Mouse (Mus musculus): ENCODE measurements around the gene Ptprn. TPM values are rescaled to one million over a fixed set of nuclear protein-coding genes. Genes with fewer than 3 reads are reported as not detected.

Gene Ptprn
- polyA plus RNA-seq, 1 experiment from 2014 or later, result 0.69 TPM

GRCm38 (mm10) chr1:75283017-75283416 is 18.7 kb upstream of the Ptprn start:
- Histone ChIP-seq H3K36me3 (no peaks in the 10 kb centered on the region), H3K9me3 (replicated peaks) (peaks cover 6% of the 10 kb centered on the region), H3K9ac (no peak overlapping the region), H3K27me3 (replicated peaks) (peaks cover 19% of the 10 kb centered on the region), H3K27ac (ENCODE audit: poor library complexity, severe bottlenecking) (no peak overlapping the region), H3K4me2 (no peak overlapping the region), H3K4me1 (replicated peaks) (no peaks in the 10 kb centered on the region), H3K4me3 (no peak overlapping the region)
- no peak for ATAC-seq (ENCODE audit: insufficient number of reproducible peaks, low FRiP score)
- WGBS, result 70% methylated on average over 5 of the region's 5 CpGs

- Histone ChIP-seq H3K9me3 (replicated peaks) (peaks cover 6% of the 10 kb centered on the region), H3K4me2 (no peak within 1 kb of the TSS), H3K4me3 (no peak within 1 kb of the TSS), H3K27me3 (replicated peaks) (peaks cover 44% of the 10 kb centered on the region), H3K9ac (no peak within 1 kb of the TSS), H3K4me1 (replicated peaks) (no peaks in the 10 kb centered on the region), H3K27ac (ENCODE audit: poor library complexity, severe bottlenecking) (no peak within 1 kb of the TSS), H3K36me3 (no peaks in the 10 kb centered on the region)
- no peak for ATAC-seq (ENCODE audit: insufficient number of reproducible peaks, low FRiP score)
- WGBS, result 6% methylated on average over 13 of the region's 13 CpGs
Observed at GRCm38 (mm10) chr1:75278228-75278627, 13.9 kb upstream of the Ptprn start, which contains the start of gene Resp18. Gene Resp18 (minus strand): TSS chr1:75278415.

- Histone ChIP-seq H3K4me2 (no peak overlapping the region), H3K27ac (ENCODE audit: poor library complexity, severe bottlenecking) (no peak overlapping the region), H3K27me3 (replicated peaks) (peaks cover 45% of the 10 kb centered on the region), H3K9me3 (replicated peaks) (peaks cover 6% of the 10 kb centered on the region), H3K4me1 (replicated peaks) (no peaks in the 10 kb centered on the region), H3K4me3 (no peak overlapping the region), H3K36me3 (no peaks in the 10 kb centered on the region), H3K9ac (no peak overlapping the region)
- WGBS, result 7% methylated on average over 23 of the region's 23 CpGs
- ATAC-seq (ENCODE audit: insufficient number of reproducible peaks, low FRiP score), result no peak
Observed at GRCm38 (mm10) chr1:75277195-75278188, 13.2 kb upstream of the Ptprn start.

GRCm38 (mm10) chr1:75262969-75263951 is 1.0 kb downstream of the Ptprn start:
- peak overlapping the region; percentile 30 for H3K4me3 ChIP-seq
- peaks cover 60% of the 10 kb centered on the region for H3K27me3 ChIP-seq (replicated peaks)

GRCm38 (mm10) chr1:75261278-75261677 is 3.0 kb downstream of the Ptprn start:
- Histone ChIP-seq H3K4me1 (replicated peaks) (peaks cover 5% of the 10 kb centered on the region), H3K27me3 (replicated peaks) (peaks cover 59% of the 10 kb centered on the region), H3K27ac (ENCODE audit: poor library complexity, severe bottlenecking) (no peak overlapping the region), H3K4me2 (no peak overlapping the region), H3K9me3 (replicated peaks) (no peaks in the 10 kb centered on the region), H3K9ac (no peak overlapping the region), H3K36me3 (no peaks in the 10 kb centered on the region), H3K4me3 (no peak overlapping the region)
- no peak for ATAC-seq (ENCODE audit: insufficient number of reproducible peaks, low FRiP score)

More at GRCm38 (mm10) chr1:75262969-75263951, 1.0 kb downstream of the Ptprn start:
- peak overlapping the region; percentile 37 for H3K4me2 ChIP-seq
- ATAC-seq (ENCODE audit: insufficient number of reproducible peaks, low FRiP score), result 0 out of 2 replicates have a peak, but pooled peaks have one; percentile 33
- no peak overlapping the region for H3K9ac ChIP-seq
- no peaks in the 10 kb centered on the region for H3K36me3 ChIP-seq
- H3K9me3 ChIP-seq (replicated peaks), result no peaks in the 10 kb centered on the region
- H3K4me1 ChIP-seq (replicated peaks), result peaks cover 5% of the 10 kb centered on the region
- no peak overlapping the region for H3K27ac ChIP-seq (ENCODE audit: poor library complexity, severe bottlenecking)
- WGBS, result 2% methylated on average over 40 of the region's 40 CpGs

- Histone ChIP-seq H3K4me2 (no peak overlapping the region), H3K27me3 (replicated peaks) (peaks cover 30% of the 10 kb centered on the region), H3K4me1 (replicated peaks) (peaks cover 7% of the 10 kb centered on the region; the same call in 1 of the 2 replicates), H3K36me3 (no peaks in the 10 kb centered on the region), H3K27ac (ENCODE audit: poor library complexity, severe bottlenecking) (no peak overlapping the region), H3K4me3 (no peak overlapping the region), H3K9ac (no peak overlapping the region), H3K9me3 (replicated peaks) (no peaks in the 10 kb centered on the region)
- WGBS, result 60% methylated on average over 10 of the region's 10 CpGs
- no peak for ATAC-seq (ENCODE audit: insufficient number of reproducible peaks, low FRiP score)
Observed at GRCm38 (mm10) chr1:75255516-75256046, 8.7 kb downstream of the Ptprn start.

- Histone ChIP-seq H3K27ac (ENCODE audit: poor library complexity, severe bottlenecking) (no peak overlapping the region), H3K4me2 (no peak overlapping the region), H3K27me3 (replicated peaks) (peaks cover 30% of the 10 kb centered on the region), H3K9ac (no peak overlapping the region), H3K4me1 (replicated peaks) (peaks cover 8% of the 10 kb centered on the region; the same call in 1 of the 2 replicates), H3K4me3 (no peak overlapping the region), H3K9me3 (replicated peaks) (no peaks in the 10 kb centered on the region), H3K36me3 (no peaks in the 10 kb centered on the region)
- ATAC-seq (ENCODE audit: insufficient number of reproducible peaks, low FRiP score), result no peak
- WGBS, result 72% methylated on average over 8 of the region's 8 CpGs
Observed at GRCm38 (mm10) chr1:75254625-75255013, 9.7 kb downstream of the Ptprn start.

GRCm38 (mm10) chr1:75253849-75254624 is 10.3 kb downstream of the Ptprn start:
- H3K27ac ChIP-seq (ENCODE audit: poor library complexity, severe bottlenecking), result no peak overlapping the region
- H3K27me3 ChIP-seq (replicated peaks), result peaks cover 30% of the 10 kb centered on the region
- no peaks in the 10 kb centered on the region for H3K9me3 ChIP-seq (replicated peaks)
- WGBS, result 60% methylated on average over 16 of the region's 16 CpGs
- no peak overlapping the region for H3K4me2 ChIP-seq
- no peak overlapping the region for H3K9ac ChIP-seq
- no peak for ATAC-seq (ENCODE audit: insufficient number of reproducible peaks, low FRiP score)
- no peak overlapping the region for H3K4me3 ChIP-seq
- peaks cover 12% of the 10 kb centered on the region for H3K4me1 ChIP-seq (replicated peaks)
- no peaks in the 10 kb centered on the region for H3K36me3 ChIP-seq

GRCm38 (mm10) chr1:75253029-75253428 is 11.3 kb downstream of the Ptprn start:
- Histone ChIP-seq H3K4me1 (replicated peaks) (peaks cover 19% of the 10 kb centered on the region), H3K9me3 (replicated peaks) (no peaks in the 10 kb centered on the region), H3K4me2 (no peak overlapping the region), H3K27me3 (replicated peaks) (peaks cover 26% of the 10 kb centered on the region), H3K9ac (no peak overlapping the region), H3K36me3 (no peaks in the 10 kb centered on the region), H3K4me3 (no peak overlapping the region), H3K27ac (ENCODE audit: poor library complexity, severe bottlenecking) (no peak overlapping the region)
- 59% methylated on average over 16 of the region's 16 CpGs for WGBS
- ATAC-seq (ENCODE audit: insufficient number of reproducible peaks, low FRiP score), result no peak

- no peak overlapping the region for H3K4me3 ChIP-seq
- 60% methylated on average over 13 of the region's 13 CpGs for WGBS
- H3K9ac ChIP-seq, result no peak overlapping the region
- peaks cover 26% of the 10 kb centered on the region for H3K4me1 ChIP-seq (replicated peaks)
- no peak overlapping the region for H3K4me2 ChIP-seq
- no peak overlapping the region for H3K27ac ChIP-seq (ENCODE audit: poor library complexity, severe bottlenecking)
- H3K27me3 ChIP-seq (replicated peaks), result peaks cover 23% of the 10 kb centered on the region
- no peaks in the 10 kb centered on the region for H3K9me3 ChIP-seq (replicated peaks)
- H3K36me3 ChIP-seq, result no peaks in the 10 kb centered on the region
- ATAC-seq (ENCODE audit: insufficient number of reproducible peaks, low FRiP score), result no peak
Observed at GRCm38 (mm10) chr1:75252308-75252707, 12.0 kb downstream of the Ptprn start.

Measured in heart, embryonic 12.5 days (tissue).